Mouse (Mus musculus) lung, postnatal 25 days (tissue): ENCODE results near the gene Foxp1.

ENCODE experiments used
- DNase-seq: peaks from one replicate; pipeline ENCODE4 v3.0.0; 2022; ENCODE audit warnings: low spot score

Gene Foxp1

DNA sequence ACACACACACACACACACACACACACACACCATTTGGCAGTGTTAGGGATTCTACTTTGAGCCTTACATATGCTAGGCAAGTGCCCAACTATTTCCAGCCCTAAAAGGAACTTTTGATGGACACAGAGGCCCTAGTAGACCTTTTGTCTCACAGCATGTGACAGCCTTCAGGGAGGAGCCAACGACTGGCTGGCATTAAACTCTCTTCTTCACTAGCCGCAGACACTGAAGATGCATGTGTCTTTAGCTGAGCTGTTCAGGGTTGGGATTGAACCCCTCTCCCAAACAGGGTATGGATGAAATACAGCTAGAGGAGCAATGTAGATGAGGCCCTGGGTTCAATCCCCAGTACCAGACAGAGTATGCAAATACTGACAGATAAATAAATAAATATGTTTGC lies 428.7 kb downstream of the Foxp1 start:
- DNase-seq, result no peak

DNA sequence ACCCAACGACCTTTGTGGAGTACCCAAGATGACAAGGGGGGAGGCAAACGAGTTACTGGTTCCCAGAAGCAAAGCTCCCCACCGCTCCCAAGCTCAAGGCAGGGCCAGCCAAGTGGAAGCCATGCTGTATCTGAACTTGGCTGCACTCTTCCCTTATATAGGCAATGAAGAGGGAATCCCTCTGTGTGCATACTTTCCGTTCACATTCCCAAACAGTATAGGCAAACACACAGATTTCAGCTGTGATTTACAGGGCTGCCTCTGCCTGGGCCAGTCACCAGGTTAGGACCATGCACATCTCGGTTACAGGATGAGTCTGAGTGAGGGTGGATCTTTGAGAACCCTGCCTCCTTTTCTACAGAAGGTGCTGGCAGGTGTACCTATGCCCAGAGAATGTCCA lies 429.3 kb downstream of the Foxp1 start:
- DNase-seq, result no peak

DNA sequence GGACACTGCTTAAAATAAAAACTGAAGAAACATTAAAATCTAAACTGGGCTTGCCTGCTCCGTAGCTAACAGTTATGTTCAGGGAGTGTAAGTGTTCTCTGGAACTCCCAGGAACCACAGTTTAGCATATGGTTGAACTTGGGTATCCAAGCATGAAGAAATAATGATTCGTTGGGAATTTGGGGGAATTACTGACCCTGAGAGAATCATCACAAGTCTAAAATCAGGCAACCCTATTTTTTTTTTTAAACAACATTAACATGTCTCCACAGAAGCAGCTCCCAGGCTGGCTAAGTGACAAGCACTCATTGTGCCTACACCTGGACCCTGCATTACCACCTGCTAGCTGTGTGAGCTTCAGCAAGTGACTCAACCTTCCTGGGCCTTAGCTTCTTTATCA lies 430.7 kb downstream of the Foxp1 start:
- DNase-seq, result no peak

DNA sequence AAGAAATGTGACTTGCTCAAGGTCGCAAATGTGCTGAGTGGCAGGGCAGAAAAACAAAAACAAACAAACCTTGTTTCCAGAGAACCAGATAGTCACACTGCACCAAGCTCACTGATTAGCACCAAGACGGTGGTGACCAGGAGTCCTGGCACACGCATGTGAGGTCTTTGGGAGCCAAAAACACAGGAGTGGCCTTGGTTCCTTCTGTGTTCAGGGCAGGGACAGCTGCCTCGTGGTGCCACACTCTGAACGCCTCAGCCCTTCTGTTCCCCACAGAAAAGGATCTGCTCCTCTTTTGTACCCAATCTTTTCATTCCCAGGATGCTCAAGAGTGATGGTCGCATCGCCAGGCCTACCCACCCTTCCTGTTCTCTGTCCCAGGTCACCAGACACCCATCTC lies 434.9 kb downstream of the Foxp1 start:
- no peak for DNase-seq

DNA sequence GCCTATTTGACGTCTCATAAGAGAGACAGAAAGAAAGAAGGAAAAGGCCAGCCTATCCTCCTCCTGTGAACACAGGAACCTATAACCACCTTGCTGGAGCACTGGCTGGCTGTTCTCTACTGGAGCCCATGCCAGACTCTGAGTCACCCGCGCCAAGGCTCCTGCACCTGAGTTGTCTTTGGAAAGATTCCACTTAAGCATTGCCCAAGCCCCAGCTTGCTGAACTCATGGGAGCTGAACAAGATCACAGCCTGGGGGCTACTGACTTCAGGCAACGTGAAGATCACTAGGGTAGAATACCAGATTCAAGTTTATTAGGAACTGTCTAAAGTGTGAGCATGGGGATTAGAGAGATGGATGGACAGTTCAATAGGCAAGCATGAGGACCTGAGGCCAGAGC lies 437.6 kb downstream of the Foxp1 start:
- DNase-seq, result peak; percentile 75

DNA sequence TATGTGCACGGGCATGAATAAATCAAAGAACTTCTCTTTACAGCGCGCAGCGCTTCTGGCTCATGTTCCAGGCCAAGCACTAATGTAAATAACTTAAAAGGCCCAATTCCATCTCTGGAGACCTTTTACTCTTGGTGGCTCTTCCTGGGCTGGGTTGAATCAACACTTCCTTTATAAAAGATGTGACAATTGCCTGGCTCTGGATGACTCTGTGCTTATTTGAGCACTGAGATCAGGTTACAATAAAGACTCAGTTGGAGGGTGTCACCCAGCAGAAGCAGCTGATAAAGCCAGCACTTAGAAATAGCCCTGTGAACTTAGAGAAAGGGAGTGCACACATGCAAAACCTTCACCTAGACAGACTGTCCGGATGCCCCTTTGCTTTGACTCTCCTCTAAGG lies 441.3 kb downstream of the Foxp1 start:
- DNase-seq, result no peak

DNA sequence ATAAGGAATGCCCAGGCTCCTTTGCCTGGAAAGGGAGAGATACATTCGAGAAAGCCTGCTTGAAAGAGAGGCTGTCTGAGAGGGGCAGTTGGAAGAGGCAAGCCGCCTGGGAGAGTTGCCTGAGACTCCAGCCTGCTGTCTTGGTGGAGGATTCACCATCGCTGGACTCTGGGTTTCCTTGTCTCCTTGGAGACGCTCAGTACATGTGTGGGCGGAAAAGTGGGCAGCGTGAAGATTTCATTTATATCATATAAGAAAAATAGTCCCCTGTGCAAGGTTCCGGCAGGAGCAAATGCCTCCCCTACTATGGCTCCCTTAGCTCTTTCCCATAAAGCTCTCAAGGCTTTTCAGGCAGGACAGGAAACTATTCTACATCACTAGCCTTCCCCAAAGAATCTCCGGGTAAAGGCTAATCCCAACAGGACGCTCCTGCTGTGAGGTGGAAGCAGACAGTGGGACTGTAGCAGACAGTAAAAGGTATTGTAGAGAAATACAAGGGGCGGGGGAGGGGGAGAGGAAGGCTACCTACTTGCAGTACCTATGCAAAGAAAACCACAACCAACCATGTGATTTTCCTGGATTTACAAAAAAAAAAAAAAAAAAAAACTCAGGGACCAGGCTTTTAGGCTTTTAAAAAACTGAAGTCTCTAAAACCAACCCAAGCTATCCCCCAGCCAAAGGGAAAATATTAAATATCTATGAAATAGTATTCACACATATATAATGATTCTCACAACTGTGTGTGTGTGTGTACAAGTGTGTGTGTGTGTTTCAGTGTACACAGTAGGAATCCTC lies 443.3 kb downstream of the Foxp1 start:
- no peak for DNase-seq

DNA sequence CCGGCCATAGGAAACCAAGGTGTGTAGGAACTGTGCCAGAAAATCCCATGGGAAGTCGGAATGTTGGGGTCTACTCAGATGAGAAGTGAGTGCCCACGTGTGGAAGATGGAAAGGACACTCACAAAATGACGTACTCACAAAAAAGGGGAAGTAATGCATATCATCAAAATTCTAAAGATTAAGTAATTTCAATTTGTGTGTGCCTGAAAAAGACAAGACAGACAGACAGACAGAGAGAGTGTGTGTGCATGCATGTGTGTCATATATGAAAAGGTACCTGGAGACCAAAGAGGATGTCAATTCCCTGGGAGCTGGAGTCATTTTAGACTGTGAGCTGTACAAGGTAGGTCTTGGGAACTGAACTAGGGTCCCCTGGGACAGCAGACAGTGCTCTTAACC lies 444.4 kb downstream of the Foxp1 start:
- no peak for DNase-seq

DNA sequence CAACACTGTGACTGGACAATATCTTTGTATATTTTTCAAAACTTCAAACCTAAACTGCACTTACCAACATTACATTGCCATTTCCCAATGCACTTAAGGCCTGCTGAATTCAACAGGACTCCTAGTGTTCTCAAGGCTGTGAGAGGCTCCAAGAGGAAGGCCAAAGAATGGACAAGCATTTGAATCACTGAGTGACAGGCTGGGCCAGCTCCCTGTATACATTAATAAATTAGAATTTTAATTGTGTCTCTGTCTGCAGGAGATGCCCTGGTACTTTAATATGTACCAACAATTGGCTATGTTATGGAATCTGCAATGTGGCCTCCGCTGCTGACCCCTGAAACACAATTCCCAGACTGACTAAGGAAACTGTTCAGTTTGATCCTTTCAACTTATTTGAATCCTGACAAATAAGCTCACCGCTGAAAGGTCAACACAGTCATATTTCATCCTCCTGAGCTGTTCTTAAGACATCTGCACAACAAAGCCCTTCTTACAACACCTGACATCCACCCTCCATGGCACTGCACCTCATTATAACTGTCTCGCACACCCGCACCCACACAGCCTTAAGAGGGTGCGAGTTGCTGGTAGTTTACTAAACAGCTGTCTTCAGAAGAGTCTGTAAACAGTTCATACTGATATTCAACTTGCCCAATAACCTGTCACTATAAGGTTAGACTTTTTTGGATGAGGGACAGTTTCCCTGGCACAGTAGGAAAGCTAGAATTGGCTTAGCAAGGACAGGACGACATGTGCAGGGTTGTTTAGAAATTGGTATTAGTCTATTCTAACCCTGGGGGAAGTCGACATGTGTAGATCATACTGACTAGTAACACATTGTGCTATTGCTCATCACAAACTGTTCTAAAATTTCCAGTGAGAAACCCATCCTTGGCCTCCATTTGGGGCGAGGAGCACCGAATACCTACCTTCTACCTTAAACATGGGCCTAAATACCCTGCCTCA lies 448.9 kb downstream of the Foxp1 start:
- no peak for DNase-seq

DNA sequence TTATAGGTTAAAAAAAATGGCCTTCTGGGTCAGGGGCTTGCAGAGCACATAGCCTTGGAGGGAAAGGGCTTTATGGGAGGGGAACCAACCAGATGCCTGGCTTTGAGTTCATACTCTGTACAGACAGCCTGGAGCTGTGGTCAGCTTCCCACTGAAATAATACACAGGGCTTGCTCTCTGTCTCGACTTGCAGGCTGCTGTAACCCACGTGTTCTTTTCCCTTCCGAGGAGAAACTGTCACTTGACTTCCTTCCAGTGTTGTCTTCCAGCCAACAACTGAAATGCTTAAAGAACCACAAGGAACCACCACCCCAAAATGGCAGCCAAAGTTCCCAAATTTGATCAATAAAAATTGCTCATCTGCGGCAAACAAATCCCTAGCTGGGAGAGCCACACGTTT lies 451.8 kb downstream of the Foxp1 start:
- DNase-seq, result no peak

DNA sequence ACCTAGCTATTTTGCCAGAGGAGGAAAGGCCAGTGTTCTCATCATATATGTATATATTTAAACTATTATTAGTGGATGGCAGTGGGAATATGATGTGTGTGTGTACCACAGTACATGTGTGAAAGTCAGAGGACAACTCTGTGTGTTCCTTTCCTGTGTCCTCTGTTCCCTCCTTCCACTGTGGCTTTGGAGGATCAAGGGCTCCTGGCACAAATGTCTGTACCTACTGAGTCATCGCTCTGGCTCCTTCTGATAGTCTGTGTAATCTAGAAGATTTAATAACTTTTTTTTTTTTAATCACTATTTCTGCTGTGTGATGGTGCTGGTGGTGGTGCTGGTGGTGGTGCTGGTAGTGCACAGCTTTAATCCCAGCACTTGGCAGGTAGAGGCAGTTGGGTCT lies 452.8 kb downstream of the Foxp1 start:
- DNase-seq, result no peak

DNA sequence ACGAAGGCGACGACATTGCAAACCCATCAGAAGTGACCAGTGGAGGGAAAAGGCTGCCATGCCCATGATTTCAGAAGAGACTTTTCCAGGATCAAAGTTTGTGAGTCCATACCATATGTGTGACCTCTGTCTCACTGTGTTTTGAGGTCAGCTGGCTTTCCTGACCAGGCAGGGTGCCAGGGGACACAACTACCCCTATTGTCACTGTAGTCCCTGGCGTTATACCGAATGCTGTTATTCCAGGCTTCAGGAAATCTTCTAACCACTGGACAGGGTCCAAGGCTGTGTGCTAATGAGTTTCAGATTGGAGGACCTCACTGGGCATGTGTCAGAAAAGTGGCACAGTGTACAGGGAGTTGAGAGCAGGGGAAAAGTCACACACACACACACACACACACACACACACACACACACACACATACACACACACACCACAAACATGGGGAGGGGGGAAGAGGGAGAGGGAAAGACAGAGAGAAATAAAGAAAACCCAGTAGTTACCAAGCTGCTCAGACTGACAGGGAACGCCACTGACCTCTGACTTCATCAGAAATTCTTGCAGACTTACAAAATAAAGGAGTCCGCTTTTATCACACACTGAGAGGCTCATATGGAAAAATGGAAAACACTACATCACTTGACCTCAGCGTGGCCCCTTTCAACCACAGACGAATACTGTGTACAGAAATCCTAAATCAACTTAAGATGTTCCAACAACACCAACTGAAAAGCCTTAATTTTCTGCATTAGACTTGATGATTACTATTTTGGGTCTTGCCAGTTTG lies 456.8 kb downstream of the Foxp1 start:
- DNase-seq, result peak; percentile 39

DNA sequence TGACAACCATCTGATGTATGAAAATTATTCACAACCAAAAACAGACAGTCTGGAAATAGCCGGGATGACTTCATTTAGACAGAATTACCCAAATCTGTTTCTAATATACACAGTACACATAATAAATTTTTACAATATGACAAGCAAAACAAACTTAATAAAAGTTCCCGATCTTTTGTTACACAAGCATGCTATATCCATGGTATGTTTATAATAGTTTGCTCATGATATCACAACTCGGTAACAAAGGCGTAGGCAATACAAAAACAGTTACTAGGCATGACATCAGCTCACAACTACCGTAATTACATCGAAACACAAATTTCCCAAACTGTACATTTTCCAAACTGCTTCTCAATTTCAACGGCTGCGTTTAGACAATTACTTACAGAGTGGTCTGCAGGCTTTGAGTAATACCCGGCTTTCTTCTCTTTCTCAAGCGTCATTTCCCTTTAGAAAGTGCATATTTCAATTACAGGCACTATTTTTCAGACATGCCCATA lies 458.5 kb downstream of the Foxp1 start:
- DNase-seq, result no peak

DNA sequence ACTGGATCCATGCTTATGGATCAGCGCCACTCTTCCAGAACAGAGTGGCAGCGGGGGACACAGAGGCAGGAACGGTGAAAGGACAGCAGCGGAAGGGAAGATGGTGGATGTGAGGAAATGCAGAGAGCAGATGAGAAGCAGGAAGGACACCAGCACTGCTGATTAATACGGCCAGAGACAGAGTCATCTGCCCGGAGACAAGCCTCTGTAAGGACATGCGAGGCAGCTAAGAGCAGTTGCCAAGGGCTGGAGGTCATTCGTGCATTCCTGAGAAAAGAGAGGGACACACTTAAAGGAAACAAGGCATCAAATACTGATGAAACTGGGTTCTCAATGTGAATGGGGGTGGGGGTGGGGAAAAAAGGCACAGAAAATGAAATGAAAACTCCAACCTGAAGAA lies 459.6 kb downstream of the Foxp1 start:
- DNase-seq, result no peak

DNA sequence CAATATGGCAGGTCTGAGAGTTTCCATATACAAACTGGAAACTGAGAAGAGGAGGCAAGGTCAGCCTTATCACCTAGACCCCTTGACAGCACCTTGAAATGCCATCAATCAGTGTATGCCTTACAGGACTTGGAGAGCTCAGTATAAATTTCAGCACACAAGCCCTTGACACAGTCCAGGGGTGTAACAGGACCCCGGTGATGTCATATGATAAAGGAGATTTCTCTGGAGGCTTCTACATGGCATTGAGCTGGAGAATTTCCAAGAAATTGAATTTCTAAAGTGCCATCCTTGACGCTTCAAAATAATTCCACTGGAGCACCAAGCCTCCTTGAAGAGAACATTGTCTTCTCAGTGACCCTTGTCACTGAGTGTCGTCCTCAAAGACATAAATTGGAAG lies 463.8 kb downstream of the Foxp1 start:
- DNase-seq, result no peak

DNA sequence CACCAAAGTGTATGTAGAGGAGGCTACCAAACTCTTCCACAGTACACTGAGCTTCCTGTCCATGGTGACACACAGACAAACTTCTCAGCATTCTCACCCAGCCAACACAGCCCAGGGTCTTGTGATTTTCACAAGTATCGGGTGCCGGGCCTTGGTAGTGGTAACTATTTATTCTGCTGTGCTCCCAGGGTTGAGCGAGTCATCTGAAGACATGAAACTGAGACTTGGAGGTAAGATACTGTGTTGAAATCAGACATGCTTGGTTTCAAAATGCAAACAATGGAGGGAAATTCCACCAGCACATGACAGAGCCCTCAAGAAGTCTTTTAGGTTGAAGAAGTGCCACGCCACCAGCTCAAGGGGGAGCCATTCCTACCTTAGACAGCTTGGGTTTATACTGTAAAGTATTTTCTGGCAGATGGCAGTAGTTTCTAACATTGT lies 465.4 kb downstream of the Foxp1 start:
- peak; percentile 52 for DNase-seq

DNA sequence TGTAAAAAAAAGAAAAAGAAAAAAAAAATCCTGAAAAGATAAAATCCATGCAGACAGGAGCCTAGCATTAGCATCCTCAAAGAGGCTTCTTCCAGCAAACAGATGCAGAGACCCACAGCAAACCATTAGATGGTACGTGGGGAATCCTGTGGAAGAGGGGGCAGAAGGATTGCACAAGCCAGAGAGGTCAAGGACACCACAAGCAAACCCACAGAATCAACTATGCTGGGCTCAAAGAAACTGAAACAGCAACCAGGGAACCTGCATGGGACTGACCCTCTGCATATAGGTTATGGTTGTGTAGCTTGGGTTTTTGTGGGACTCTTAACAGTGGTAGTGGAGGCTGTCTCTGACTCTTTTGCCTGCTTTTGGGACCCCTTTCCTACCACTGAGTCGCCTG lies 466.1 kb downstream of the Foxp1 start:
- no peak for DNase-seq

DNA sequence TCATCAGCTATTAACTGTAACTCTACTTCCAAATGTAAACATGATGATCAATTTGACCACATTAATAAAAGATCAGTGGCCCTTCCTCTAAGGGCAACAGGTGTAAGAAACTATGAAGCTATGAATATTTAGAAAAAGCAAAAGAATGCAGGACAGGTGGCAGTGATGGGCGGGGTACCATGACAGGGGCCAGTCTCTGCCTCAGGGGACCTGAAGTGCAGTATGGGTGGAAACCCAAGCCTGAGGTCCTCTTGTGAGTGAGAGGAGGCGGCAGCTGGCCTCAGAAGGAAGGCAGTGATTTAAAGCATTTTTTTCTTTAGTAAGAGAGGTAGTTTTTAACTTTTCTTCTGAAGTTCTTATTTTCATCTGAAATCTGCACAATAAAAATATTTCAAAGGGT lies 468.5 kb downstream of the Foxp1 start:
- DNase-seq, result no peak

DNA sequence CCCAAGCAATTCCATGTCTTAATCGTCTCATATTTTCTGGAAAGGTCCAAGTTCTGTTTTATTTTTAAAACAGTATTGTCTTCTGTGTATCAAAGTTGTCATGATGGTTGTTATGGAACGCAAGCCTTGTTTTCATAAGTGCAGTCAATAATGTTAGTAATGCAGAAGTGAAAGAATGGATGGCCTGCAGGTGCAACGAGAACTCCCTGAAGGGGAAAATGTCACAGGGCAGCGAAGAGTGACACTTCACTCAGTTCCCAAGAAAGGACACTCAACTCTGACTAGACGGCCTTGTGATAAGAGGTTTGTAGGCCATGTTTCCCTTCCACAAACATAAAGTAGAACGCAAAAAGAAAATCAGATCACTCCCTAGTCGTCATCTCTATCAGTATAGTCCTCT lies 469.4 kb downstream of the Foxp1 start:
- peak; percentile 59 for DNase-seq

DNA sequence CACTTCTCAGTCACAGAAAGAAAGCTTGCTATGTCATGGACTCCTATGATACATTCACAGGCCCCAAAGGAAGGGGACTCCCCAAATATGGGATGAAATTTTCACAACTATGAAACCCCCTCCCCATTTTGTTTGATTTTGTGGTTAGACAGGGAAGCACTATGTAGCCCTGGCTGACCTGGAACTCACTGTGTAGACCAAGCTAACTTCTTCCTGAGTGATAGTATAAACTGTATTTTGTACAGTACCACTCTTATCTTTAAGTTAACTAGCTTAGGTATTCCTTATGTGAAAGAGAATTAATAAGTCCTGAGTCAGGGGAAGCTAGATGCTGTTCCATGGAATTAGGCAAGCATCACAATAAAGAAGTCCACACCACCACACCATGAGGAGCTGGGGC lies 470.8 kb downstream of the Foxp1 start:
- DNase-seq, result no peak

DNA sequence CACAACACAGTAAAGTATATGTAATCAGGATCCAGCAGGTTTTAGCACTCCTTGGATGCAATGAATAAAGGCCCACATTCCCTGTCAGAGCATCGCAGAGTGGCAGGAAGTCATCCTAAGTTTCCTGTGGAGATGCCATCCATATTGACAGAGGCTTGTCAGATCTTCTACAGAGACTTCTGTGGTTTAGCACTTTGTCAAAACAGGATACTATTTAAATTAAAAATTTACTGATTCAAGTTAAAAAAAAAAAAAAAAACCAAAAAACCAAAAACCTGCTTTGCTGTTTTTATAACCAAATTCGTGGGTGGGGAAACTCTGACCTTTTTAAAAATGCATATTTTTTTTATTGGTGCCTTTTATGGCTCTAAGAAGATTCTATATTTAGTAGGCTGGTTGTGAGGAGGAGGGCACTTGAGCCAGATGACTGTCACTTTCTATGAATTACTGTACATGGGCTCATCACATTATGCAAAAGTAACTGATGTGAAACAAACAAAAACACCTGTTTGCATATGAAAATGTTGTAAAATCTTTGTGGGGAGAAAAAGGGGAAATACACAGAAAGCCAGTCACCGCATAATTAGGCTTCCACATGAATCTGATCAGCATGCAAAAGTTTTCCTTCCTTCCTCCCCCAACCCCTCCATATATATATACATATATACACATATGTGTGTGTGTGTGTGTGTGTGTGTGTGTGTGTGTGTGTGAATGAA lies 472.1 kb downstream of the Foxp1 start:
- no peak for DNase-seq

DNA sequence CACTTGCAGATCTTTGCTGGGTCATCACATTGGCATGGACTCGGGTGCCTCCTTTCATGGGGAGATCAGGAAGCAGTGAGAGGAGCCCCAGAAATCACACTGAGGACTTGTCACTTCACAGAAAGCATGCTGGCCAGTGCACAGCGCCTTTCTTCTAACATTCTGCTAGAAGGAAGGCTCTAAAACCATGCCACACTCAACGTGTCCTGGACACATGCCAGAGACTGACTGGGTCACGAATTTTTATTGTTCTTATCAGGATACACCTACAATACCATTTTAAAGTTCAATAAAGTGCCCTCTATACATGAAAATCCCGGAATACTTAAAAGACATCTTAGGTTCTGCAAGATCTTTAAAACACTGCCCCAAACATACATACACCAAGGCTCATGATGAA lies 475.2 kb downstream of the Foxp1 start:
- no peak for DNase-seq
